Mouse (Mus musculus) embryonic facial prominence, embryonic 10.5 days (tissue): ENCODE data around the gene Pdcd4. TPM values are rescaled to one million over a fixed set of nuclear protein-coding genes. Genes with fewer than 3 reads are reported as not detected.
A peak's percentile ranks its signal among the peaks of the same experiment; 100 is the strongest.
"Not testable (repeated sequence)": the region's sequence is repeated elsewhere in the genome, so short reads cannot be mapped to it uniquely, and the experiment has no call there.

Experiments used
- DNase-seq: peaks from one replicate; pipeline ENCODE4 v3.0.0-alpha.2; 2017; ENCODE audit warnings: low spot score
- H3K27ac ChIP-seq: fragments of 300-500 bp; sonication (generic); replicated peaks from 2 replicates; pipeline ENCODE4 v1.5.1; 2016; ENCODE audit warnings: mild to moderate bottlenecking
- H3K27me3 ChIP-seq: fragments of 300-500 bp; sonication (generic); replicated peaks from 2 replicates; pipeline ENCODE4 v1.6.1; 2016; ENCODE audit warnings: low read depth, mild to moderate bottlenecking; ENCODE audit not compliant: poor library complexity, severe bottlenecking
- H3K36me3 ChIP-seq: fragments of 300-500 bp; sonication (generic); replicated peaks from 2 replicates; pipeline ENCODE4 v1.6.1; 2016; ENCODE audit warnings: mild to moderate bottlenecking, moderate library complexity
- H3K4me1 ChIP-seq: fragments of 300-500 bp; sonication (generic); 2 replicates; pipeline ENCODE4 v1.6.1; 2016
- H3K4me3 ChIP-seq: fragments of 300-500 bp; sonication (generic); 2 replicates; pipeline ENCODE4 v1.5.1; 2016; ENCODE audit warnings: mild to moderate bottlenecking, moderate library complexity
- H3K9me3 ChIP-seq: fragments of 300-500 bp; sonication (generic); 2 replicates; pipeline ENCODE4 v1.6.1; 2016; ENCODE audit warnings: mild to moderate bottlenecking
- WGBS: fragments of 180-500 bp; shearing (Covaris S2); methylation state at CpG from one replicate; pipeline ENCODE4 v1.1.7; 2016; 5-methylcytosine and 5-hydroxymethylcytosine counted together
- polyA plus RNA-seq: library from polyadenylated mRNA; unstranded; fragments of >200 nt; fragmentation: Nextera tagmentation; extraction: Ambion mirVana; gene quantifications from 2 replicates; pipeline ENCODE4 v1.2.1, GENCODE M21; 2016

The Pdcd4 gene
- polyA plus RNA-seq, 1 experiment from 2014 or later = 78.8 TPM

DNA sequence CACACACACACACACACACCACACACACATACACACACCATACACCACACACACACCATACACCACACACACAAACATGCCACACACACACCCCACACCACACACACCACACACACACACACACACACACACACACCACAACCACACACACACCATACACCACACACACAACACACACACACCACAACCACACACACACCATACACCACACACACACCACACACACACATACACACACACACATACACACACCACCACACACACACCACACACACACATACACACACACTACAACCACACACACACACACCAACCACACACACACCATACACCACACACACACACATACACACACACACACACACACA lies 14.7 kb downstream of the Pdcd4 start:
- not testable (repeated sequence) for DNase-seq, H3K4me3 ChIP-seq, H3K9me3 ChIP-seq, H3K27me3 ChIP-seq, H3K27ac ChIP-seq
- Histone ChIP-seq H3K4me1 (peaks cover 25% of the 10 kb centered on the region), H3K36me3 (peaks cover 27% of the 10 kb centered on the region)

DNA sequence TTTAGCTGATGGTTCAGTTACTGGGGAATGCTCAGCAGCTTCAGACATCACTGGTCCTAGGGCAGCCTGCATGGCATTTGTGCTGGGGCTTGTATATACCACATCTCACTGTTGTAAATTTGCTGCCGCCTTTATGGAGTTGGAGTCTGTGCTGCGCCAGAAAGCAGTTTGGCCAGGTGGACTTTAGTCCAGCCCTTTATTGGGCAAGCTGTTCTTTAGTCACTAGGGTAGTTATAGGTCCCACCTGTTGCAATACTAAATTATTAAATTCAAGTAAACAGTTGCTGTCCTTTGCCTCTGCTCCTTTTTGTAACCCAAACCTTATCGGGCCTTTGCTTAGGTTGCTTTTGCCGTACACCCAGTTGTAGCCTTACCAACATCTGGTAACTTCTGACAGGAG lies 22.9 kb downstream of the Pdcd4 start:
- DNase-seq = no peak

DNA sequence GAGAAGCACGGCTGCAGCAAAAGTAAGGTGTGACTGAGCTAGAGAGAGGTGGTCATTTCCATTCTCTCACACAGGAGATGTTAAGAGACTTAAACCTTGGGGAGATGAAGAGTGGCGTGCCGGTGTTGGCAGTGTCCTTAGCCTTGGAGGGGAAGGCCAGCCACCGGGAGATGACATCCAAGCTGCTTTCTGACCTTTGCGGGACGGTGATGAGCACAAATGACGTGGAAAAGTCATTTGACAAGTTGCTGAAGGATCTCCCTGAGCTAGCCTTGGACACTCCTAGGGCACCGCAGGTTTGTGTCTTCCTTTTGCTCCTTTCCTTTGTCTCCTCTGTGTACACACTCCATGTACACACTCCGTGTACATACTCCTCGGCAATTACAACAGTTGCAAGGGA lies 27.5 kb downstream of the Pdcd4 start:
- no peaks in the 10 kb centered on the region for H3K27me3 ChIP-seq
- 0 out of 2 replicates have a peak, but pooled peaks cover 4% of the 10 kb centered on the region for H3K9me3 ChIP-seq
- DNase-seq = no peak
- H3K27ac ChIP-seq = no peak overlapping the region
- H3K36me3 ChIP-seq = peaks cover 86% of the 10 kb centered on the region
- H3K4me1 ChIP-seq = no peaks in the 10 kb centered on the region
- WGBS = 91% methylated on average over 10 of the region's 10 CpGs
- H3K4me3 ChIP-seq = no peak overlapping the region

More for the DNA sequence above, 22.9 kb downstream of the Pdcd4 start:
- Histone ChIP-seq H3K36me3 (peaks cover 90% of the 10 kb centered on the region), H3K27me3 (no peaks in the 10 kb centered on the region), H3K4me1 (no peaks in the 10 kb centered on the region), H3K27ac (no peak overlapping the region), H3K9me3 (no peaks in the 10 kb centered on the region), H3K4me3 (no peak overlapping the region)
- 97% methylated on average over 4 of the region's 4 CpGs for WGBS

DNA sequence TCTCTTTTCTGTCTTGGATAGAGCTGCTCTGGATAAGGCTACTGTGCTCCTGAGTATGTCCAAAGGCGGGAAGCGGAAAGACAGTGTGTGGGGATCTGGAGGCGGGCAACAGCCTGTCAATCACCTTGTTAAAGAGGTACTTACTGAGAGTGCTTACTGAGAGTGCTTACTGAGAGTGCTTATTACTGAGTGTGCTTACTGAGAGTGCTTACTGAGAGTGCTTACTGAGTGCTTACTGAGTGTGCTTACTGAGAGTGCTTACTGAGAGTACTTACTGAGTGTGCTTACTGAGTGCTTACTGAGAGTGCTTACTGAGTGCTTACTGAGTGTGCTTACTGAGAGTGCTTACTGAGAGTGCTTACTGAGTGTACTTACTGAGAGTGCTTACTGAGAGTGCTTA lies 30.0 kb downstream of the Pdcd4 start:
- DNase-seq, H3K27me3 ChIP-seq, H3K27ac ChIP-seq, H3K9me3 ChIP-seq, H3K4me1 ChIP-seq, H3K4me3 ChIP-seq: not testable (repeated sequence)
- peaks cover 78% of the 10 kb centered on the region for H3K36me3 ChIP-seq
- 88% methylated on average over 3 of the region's 3 CpGs for WGBS

DNA sequence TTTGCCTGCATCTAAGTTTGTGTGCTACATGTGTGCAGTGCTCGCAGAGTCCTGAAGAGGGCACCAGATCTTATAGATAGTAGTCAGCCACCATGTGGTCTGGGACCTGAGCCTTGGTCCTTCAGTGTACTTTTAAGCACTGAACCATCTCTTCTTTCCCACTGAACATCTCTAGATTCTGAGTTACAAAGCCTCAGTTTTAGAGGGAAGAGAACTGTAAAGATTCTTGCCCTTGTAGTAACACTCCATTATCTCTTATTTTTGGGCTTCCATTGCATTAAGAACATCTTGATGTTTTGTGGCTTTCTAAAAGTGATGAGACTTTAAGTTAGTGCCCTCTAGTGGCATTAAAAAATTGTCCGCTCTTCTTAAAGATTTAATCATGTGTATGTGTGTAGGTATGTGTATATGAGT lies 33.3 kb downstream of the Pdcd4 start:
- WGBS = 85% methylated on average over 2 of the region's 2 CpGs
- no peak overlapping the region for H3K27ac ChIP-seq
- H3K4me1 ChIP-seq = no peaks in the 10 kb centered on the region
- no peak overlapping the region for H3K4me3 ChIP-seq
- DNase-seq = no peak
- H3K36me3 ChIP-seq = peaks cover 76% of the 10 kb centered on the region
- 0 out of 2 replicates have a peak, but pooled peaks cover 9% of the 10 kb centered on the region for H3K9me3 ChIP-seq
- H3K27me3 ChIP-seq = no peaks in the 10 kb centered on the region

DNA sequence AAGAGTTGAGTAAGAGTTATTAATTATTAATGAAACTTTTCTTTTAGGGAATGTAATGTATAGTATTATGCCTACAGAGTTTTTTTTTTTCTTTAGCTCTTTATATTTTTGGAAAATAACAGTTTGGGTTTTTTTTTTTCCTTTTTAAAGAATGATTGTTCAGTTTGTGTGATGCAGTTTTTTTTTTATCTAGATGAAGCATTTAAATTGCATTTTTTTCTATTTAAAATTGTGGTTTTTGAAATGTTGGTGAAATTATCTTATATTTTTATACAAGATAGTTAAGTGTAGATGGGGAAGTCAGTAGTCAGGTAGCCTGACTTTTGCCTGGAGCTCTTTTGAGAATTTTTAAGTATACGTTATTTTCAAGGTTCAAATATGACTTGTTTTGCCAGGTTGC lies 34.7 kb downstream of the Pdcd4 start:
- 92% methylated on average over 1 of the region's 1 CpGs for WGBS
- DNase-seq = no peak
- 0 out of 2 replicates have a peak, but pooled peaks cover 9% of the 10 kb centered on the region for H3K9me3 ChIP-seq
- H3K4me3 ChIP-seq = no peak overlapping the region
- no peak overlapping the region for H3K27ac ChIP-seq
- no peaks in the 10 kb centered on the region for H3K4me1 ChIP-seq
- peaks cover 80% of the 10 kb centered on the region for H3K36me3 ChIP-seq
- no peaks in the 10 kb centered on the region for H3K27me3 ChIP-seq

DNA sequence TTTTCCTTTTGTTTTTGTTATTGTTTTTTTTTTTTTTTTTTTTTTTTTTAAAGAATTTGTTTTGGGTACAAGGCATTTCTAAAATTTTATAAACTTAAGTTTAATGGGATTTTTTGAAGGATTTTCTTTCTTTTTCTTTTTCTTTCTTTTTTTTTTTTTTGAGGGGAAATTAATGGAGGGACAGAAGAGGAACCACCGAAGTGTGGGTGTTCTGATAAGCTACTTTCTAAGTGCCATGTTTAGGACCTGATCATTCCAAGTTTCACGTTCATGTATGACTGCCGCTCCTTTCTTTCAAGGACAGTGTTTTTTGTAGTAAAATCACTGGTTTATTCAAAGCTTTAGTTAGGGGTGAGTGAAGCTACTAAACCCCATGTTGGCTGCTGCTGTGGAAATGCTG lies 37.2 kb downstream of the Pdcd4 start:
- Histone ChIP-seq H3K4me1 (no peaks in the 10 kb centered on the region), H3K27ac (no peak overlapping the region), H3K36me3 (peaks cover 79% of the 10 kb centered on the region), H3K27me3 (no peaks in the 10 kb centered on the region), H3K9me3 (0 out of 2 replicates have a peak, but pooled peaks cover 7% of the 10 kb centered on the region), H3K4me3 (no peak overlapping the region)
- no peak for DNase-seq
- 93% methylated on average over 3 of the region's 3 CpGs for WGBS

DNA sequence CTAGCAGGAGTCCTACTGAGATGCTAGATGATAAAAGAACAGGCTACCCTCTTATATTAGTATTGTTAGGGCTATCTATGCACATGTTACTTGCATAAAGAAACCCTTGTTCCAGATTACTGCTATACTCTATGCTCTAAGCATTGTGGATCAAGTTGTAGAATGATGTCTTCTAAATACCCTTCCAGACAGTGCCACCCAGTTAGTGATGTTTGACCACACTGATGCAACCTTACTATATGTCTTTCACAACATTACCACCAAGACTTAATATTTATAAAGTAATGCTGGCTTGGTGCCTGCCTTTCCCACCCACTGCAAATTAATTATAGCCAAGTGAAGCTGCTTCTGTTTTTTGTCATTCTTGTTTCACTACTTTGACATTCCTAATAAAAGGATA lies 41.0 kb downstream of the Pdcd4 start:
- peaks cover 70% of the 10 kb centered on the region for H3K36me3 ChIP-seq
- H3K27me3 ChIP-seq = no peaks in the 10 kb centered on the region
- DNase-seq = no peak
- no peaks in the 10 kb centered on the region for H3K9me3 ChIP-seq
- no peak overlapping the region for H3K27ac ChIP-seq
- H3K4me3 ChIP-seq = no peak overlapping the region
- H3K4me1 ChIP-seq = no peaks in the 10 kb centered on the region

DNA sequence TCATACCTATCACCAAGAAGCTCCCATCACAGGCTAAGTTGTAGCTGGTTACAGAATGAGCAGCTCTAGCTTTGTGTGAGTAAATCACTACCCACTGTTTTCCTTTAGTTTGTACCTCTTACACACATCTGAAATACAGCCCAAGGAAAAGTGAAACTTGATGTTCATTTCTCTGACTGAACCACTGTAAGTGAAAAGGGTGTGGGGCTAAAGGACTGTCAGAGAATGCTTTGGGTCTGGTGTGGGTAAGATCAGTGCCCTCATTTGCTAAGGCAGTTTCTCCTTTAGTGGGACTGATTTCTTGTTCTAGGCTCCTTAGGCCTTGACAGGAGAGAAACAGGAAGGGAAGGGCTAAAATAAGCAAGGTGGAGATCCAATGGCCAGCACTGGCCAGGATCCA lies 42.0 kb downstream of the Pdcd4 start:
- no peaks in the 10 kb centered on the region for H3K9me3 ChIP-seq
- H3K4me3 ChIP-seq = no peak overlapping the region
- peaks cover 71% of the 10 kb centered on the region for H3K36me3 ChIP-seq
- H3K4me1 ChIP-seq = no peaks in the 10 kb centered on the region
- DNase-seq = no peak
- H3K27me3 ChIP-seq = no peaks in the 10 kb centered on the region
- H3K27ac ChIP-seq = no peak overlapping the region

DNA sequence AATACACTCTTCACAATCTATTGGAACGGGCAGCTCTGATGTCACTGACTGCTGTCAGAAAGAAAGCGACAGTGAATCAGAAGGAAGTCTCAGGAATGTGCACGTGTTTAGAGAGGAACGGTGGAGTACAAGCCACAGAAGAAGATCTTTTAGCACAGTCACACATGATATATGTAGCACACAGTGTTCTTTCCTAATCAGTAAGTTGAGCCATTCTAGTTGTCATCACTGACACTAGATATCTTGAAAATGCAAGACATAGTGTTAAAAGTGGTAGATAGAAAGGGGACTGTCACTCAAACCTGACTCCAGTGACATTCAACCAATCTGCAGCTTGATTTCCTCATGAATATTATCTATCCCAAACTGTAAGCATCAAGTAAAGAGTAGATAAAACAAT lies 47.4 kb downstream of the Pdcd4 start:
- peaks cover 9% of the 10 kb centered on the region for H3K4me1 ChIP-seq
- no peak overlapping the region for H3K27ac ChIP-seq
- WGBS = 89% methylated on average over 4 of the region's 4 CpGs
- no peak overlapping the region for H3K4me3 ChIP-seq
- H3K27me3 ChIP-seq = no peaks in the 10 kb centered on the region
- DNase-seq = no peak
- peaks cover 29% of the 10 kb centered on the region for H3K36me3 ChIP-seq
- H3K9me3 ChIP-seq = no peaks in the 10 kb centered on the region

DNA sequence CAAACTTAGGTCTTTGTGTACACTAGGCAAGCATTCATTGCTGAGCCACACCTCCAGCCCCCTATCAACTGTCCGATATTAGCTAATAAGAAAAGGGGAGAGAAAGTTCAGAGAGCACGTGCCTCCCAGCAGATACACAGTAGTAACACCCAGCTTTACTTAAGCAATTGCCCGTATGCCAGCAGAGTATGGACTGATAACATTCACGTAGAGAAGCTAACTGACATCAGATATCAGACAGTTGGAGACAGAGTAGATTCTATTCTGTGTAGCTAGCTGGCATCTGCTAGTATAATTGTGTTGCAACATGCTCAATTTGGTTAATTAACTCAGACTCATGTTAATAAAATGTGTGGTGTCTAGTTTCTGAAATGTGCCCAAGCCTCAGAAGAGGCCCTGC lies 49.1 kb downstream of the Pdcd4 start:
- DNase-seq = no peak
- Histone ChIP-seq H3K4me3 (no peak overlapping the region), H3K27ac (no peak overlapping the region), H3K27me3 (no peaks in the 10 kb centered on the region), H3K4me1 (peaks cover 12% of the 10 kb centered on the region), H3K36me3 (peaks cover 27% of the 10 kb centered on the region), H3K9me3 (no peaks in the 10 kb centered on the region)
- 95% methylated on average over 4 of the region's 4 CpGs for WGBS

DNA sequence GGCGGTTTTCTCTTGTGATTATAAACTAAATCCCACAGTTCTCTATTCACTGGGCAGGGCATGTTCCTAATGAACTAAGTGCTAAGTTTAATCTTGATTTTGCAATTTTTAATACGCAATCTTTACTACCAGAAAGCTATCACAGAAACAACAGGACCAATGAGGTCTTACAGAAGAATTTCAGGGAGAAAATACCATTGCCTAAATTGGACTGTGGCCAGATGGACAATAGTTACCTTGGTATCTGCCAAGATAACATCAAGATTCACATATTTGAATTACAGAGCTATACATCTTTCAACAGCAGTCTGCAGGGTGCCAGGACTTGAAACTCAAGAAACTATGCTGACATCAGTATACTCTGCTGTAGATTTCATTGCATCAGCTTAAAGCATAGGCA lies 50.3 kb downstream of the Pdcd4 start:
- no peak overlapping the region for H3K4me3 ChIP-seq
- H3K27ac ChIP-seq = no peak overlapping the region
- WGBS = 91% methylated on average over 2 of the region's 2 CpGs
- H3K9me3 ChIP-seq = no peaks in the 10 kb centered on the region
- peaks cover 20% of the 10 kb centered on the region for H3K36me3 ChIP-seq
- H3K4me1 ChIP-seq = peaks cover 17% of the 10 kb centered on the region
- H3K27me3 ChIP-seq = no peaks in the 10 kb centered on the region
- DNase-seq = no peak

DNA sequence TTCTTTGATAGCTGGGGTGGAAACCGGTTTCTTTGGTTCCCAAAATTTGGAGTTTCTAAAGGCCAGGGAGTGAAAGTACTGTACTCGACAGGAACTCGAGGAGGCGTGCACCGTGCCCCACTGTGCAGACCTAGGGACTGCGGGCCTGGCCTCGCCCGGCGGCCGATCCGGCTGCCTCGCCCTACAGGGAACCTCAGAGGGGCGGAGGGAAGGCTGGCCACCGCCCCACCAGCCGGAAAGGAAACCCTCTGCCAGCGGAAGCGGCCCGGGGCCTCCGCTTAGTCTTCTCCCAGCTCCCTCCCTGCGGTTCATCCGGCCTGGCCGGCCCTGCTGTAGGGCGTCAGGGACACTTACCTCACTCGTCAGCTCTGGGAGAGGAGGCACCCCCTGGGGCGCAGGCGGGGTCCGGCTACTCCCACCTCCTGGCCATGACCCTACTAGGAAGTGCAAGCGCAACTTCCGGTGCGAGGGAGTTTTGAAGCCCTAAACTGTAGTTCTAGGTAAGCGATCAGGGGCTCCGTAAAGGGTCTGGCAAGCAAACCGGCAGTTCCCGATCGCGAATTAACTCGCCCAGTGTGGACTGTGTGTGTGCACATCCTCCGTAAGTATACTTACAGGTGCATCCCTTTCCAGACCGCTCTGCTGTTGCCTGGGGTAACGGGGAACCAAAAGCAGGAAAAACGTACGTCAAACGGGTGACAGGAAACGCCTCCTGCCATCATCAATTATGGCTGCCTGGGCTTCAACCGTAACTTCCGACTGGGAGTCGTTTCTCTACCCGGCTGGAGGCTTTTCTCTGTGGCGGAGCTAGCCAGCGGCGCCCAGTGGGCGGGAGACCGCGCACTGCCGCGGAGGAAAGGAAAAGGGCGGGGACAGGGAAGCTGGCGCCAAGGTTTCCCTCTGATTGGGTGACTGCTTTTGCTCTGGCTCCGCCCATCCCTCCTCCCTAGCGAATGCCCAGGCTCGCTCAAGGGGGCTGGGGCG lies 52.1 kb downstream of the Pdcd4 start, which contains the start of the genes Shoc2 and Bbip1:
Gene Shoc2 (plus strand): TSS at position 505 of the 984 bp plus-strand sequence.
Gene Bbip1 (minus strand): TSS at position 826 of the 984 bp plus-strand sequence.
- H3K27me3 ChIP-seq = no peaks in the 10 kb centered on the region
- WGBS = under 1% methylated on average over 62 of the region's 62 CpGs

More for the DNA sequence above, 52.1 kb downstream of the Pdcd4 start, which contains the start of the genes Shoc2 and Bbip1:
- H3K4me1 ChIP-seq = peaks cover 19% of the 10 kb centered on the region
- H3K36me3 ChIP-seq = peaks cover 8% of the 10 kb centered on the region
- no peaks in the 10 kb centered on the region for H3K9me3 ChIP-seq
- H3K27ac ChIP-seq = peak within 1 kb of the TSS; percentile 98
- DNase-seq = peak; percentile 99
- peak within 1 kb of the TSS; percentile 92 for H3K4me3 ChIP-seq
